Mouse (Mus musculus) testis, adult 2 months (tissue): ENCODE measurements around the gene Gm21969.

Experiments
- CTCF ChIP-seq: fragments of 200-500 bp; IDR thresholded peaks from 2 replicates; pipeline ENCODE4 v1.5.1; 2012; ENCODE audit warnings: low read depth, mild to moderate bottlenecking, inconsistent platforms, low read length, moderate library complexity; ENCODE audit not compliant: control insufficient read depth, insufficient read depth, insufficient replicate concordance
- POLR2A ChIP-seq: fragments of 200-500 bp; IDR thresholded peaks from 2 replicates; pipeline ENCODE4 v1.6.1; 2012; ENCODE audit warnings: low read depth, mild to moderate bottlenecking, inconsistent platforms, low read length, moderate library complexity; ENCODE audit not compliant: control insufficient read depth

- no peak for TF ChIP-seq CTCF
- no peak for TF ChIP-seq POLR2A
Observed at GRCm38 (mm10) chr4:139590446-139590845, 12.5 kb upstream of the Gm21969 start.
